Mouse (Mus musculus): ENCODE data around the gene E130114P18Rik. TPM values are rescaled to one million over a fixed set of nuclear protein-coding genes. Genes with fewer than 3 reads are reported as not detected.

Gene E130114P18Rik
- polyA plus RNA-seq, 1 experiment from 2014 or later, result 1.6 TPM

DNA sequence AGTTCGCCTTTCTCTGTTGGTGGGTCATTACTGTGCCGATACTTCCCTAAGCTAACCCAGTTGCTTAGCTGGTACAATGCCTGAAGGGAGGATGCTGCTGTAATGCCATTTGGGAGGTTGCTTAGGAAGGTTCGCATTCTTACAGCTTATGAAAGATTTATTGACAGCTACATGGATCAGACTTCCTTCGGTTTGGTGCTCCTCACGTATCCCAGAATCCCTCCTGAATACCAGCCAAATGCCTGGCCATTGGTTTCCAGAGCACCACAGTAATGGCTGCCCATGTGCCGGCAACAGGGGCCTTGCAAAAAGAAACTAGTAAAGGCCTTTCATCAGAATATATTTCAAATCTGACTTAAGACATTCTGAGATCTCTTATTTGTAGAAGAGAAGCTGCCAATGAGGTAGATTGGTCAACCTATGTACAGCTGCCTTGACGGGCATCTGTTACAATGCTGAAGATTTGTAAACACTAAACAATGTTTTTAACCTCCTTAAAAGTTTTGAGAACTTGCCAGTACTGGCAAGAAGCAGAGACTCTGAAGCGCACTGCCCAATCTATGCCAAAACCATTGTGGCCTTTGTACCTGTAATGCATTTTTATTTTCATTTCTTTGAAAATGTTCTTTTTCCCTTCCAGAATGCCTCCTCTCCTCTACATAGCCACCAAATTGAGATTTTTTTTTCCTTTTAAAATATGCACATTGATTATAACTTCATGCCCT lies 7.8 kb upstream of the E130114P18Rik start:
- Histone ChIP-seq H3K9ac (ENCODE audit: low read depth, low read length) (no peak overlapping the region), H3K36me3 (ENCODE audit: control insufficient read depth, insufficient read depth) (peaks cover 15% of the 10 kb centered on the region), H3K27ac (ENCODE audit: low read depth, low read length) (no peak overlapping the region), H3K4me1 (replicated peaks; ENCODE audit: control insufficient read depth, insufficient read depth, low read length) (no peaks in the 10 kb centered on the region), H3K4me3 (ENCODE audit: low read depth, low read length) (no peak overlapping the region), H3K9me3 (ENCODE audit: control insufficient read depth) (no peaks in the 10 kb centered on the region), H3K27me3 (replicated peaks; ENCODE audit: control insufficient read depth, insufficient read depth, low read length) (no peaks in the 10 kb centered on the region; the same call in 1 of the 2 replicates), H3K4me2 (replicated peaks; ENCODE audit: low read depth) (no peak overlapping the region)
- no peak for ATAC-seq
- 91% methylated on average over 8 of the region's 8 CpGs for WGBS
- TF ChIP-seq CTCF (IDR thresholded peaks at IDR 0.05; ENCODE audit: low read depth), result no peak

DNA sequence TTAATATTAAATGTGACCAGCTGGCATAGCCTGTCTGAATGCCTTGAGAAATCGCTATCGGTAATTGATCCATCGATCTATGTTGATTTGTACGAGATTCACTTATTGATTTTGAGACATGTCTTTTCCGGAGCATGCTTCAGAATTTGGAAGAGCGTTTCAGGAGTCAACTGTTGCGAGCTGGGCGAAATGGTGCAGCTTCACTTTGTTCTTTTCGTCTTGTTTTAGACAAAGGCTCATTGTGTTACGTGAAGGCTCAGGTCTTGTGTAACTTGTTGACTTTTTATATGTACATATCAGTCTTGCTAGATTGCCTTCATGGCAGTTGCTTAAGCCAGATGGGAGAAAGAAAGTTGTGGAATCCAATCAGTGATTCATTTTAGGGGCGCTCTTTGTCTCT lies 6.4 kb upstream of the E130114P18Rik start:
- no peaks in the 10 kb centered on the region for H3K9me3 ChIP-seq (ENCODE audit: control insufficient read depth)
- ATAC-seq, result no peak
- no peak overlapping the region for H3K27ac ChIP-seq (ENCODE audit: low read depth, low read length)
- WGBS, result 87% methylated on average over 11 of the region's 11 CpGs
- H3K27me3 ChIP-seq (replicated peaks; ENCODE audit: control insufficient read depth, insufficient read depth, low read length), result no peaks in the 10 kb centered on the region; the same call in 1 of the 2 replicates
- no peak overlapping the region for H3K9ac ChIP-seq (ENCODE audit: low read depth, low read length)
- no peak overlapping the region for H3K4me2 ChIP-seq (replicated peaks; ENCODE audit: low read depth)
- H3K4me3 ChIP-seq (ENCODE audit: low read depth, low read length), result no peak overlapping the region
- no peak for TF ChIP-seq CTCF (IDR thresholded peaks at IDR 0.05; ENCODE audit: low read depth)
- H3K36me3 ChIP-seq (ENCODE audit: control insufficient read depth, insufficient read depth), result peaks cover 15% of the 10 kb centered on the region
- no peaks in the 10 kb centered on the region for H3K4me1 ChIP-seq (replicated peaks; ENCODE audit: control insufficient read depth, insufficient read depth, low read length)

DNA sequence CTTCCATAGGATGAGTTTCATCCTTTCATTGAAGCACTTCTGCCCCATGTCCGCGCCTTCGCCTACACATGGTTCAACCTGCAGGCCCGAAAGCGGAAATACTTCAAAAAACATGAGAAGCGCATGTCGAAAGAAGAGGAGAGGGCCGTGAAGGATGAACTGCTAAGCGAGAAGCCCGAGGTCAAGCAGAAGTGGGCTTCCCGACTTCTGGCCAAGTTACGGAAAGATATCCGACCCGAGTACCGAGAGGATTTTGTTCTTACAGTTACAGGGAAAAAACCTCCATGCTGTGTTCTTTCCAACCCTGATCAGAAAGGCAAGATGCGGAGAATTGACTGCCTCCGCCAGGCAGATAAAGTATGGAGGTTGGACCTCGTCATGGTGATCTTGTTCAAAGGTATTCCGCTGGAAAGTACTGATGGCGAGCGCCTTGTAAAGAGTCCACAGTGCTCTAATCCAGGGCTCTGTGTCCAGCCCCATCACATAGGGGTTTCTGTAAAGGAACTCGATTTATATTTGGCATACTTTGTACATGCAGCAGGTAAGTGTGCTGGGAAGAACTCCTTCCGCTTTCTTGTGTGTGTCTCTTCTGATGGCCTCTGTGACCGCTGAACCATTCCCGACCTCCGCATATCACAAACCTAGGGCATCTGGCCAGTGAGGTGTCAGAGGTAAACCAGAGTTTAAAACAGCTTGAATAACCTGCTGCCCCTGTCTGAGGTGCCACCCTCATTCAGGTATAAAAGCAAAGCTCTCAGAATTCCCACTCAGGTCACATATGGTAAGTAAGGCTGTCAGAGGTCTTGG lies 5.4 kb upstream of the E130114P18Rik start:
- no peak for TF ChIP-seq CTCF (IDR thresholded peaks at IDR 0.05; ENCODE audit: low read depth)
- Histone ChIP-seq H3K9ac (ENCODE audit: low read depth, low read length) (no peak overlapping the region), H3K36me3 (ENCODE audit: control insufficient read depth, insufficient read depth) (peaks cover 15% of the 10 kb centered on the region), H3K4me3 (ENCODE audit: low read depth, low read length) (no peak overlapping the region), H3K27me3 (replicated peaks; ENCODE audit: control insufficient read depth, insufficient read depth, low read length) (no peaks in the 10 kb centered on the region; the same call in 1 of the 2 replicates), H3K4me2 (replicated peaks; ENCODE audit: low read depth) (no peak overlapping the region), H3K27ac (ENCODE audit: low read depth, low read length) (no peak overlapping the region), H3K4me1 (replicated peaks; ENCODE audit: control insufficient read depth, insufficient read depth, low read length) (no peaks in the 10 kb centered on the region), H3K9me3 (ENCODE audit: control insufficient read depth) (no peaks in the 10 kb centered on the region)
- ATAC-seq, result no peak
- WGBS, result 96% methylated on average over 26 of the region's 26 CpGs

DNA sequence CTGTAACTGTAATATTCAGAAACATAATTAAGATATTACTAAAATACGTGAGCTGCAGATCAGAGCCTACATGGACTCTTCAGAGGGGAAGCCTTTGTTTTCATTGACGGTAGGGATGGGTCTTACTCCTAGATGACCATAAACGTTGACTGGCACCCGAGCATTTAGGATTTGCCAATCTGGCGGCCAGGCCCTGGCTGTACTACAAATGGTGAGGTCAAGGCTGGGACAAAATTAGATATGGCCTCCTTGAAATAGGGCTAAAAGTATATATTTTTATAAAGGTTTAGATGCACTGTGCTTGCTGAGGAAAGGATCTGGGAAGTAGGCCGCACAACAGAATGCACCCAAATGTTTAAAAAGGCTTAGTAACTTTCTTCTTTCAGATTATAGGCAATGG lies 4.6 kb upstream of the E130114P18Rik start:
- no peaks in the 10 kb centered on the region for H3K9me3 ChIP-seq (ENCODE audit: control insufficient read depth)
- no peaks in the 10 kb centered on the region; the same call in 1 of the 2 replicates for H3K27me3 ChIP-seq (replicated peaks; ENCODE audit: control insufficient read depth, insufficient read depth, low read length)
- H3K4me2 ChIP-seq (replicated peaks; ENCODE audit: low read depth), result no peak overlapping the region
- no peaks in the 10 kb centered on the region for H3K4me1 ChIP-seq (replicated peaks; ENCODE audit: control insufficient read depth, insufficient read depth, low read length)
- no peak overlapping the region for H3K27ac ChIP-seq (ENCODE audit: low read depth, low read length)
- no peak for ATAC-seq
- TF ChIP-seq CTCF (IDR thresholded peaks at IDR 0.05; ENCODE audit: low read depth), result no peak
- H3K36me3 ChIP-seq (ENCODE audit: control insufficient read depth, insufficient read depth), result peaks cover 15% of the 10 kb centered on the region
- 95% methylated on average over 6 of the region's 6 CpGs for WGBS
- no peak overlapping the region for H3K9ac ChIP-seq (ENCODE audit: low read depth, low read length)
- no peak overlapping the region for H3K4me3 ChIP-seq (ENCODE audit: low read depth, low read length)

DNA sequence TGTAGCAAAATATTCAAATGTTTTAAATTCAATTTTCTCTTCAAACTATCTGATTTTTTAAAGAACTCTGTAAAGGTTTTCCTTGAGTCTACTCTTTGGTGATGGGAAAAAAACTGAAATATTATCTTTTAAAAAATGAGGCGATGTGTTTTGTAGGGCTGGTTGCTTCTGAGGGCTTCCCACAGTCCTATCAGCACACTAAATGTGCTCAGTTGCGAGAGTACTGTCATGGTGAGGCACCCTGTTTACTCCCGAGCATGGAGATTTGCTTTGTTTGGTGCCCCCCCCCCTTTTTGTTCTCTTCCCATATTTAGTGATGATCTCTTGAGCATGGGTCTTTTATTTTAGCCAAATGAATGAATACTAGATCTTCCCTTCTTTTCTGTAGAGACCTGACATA lies 4.2 kb upstream of the E130114P18Rik start:
- Histone ChIP-seq H3K9ac (ENCODE audit: low read depth, low read length) (no peak overlapping the region), H3K4me3 (ENCODE audit: low read depth, low read length) (no peak overlapping the region), H3K36me3 (ENCODE audit: control insufficient read depth, insufficient read depth) (peaks cover 15% of the 10 kb centered on the region), H3K9me3 (ENCODE audit: control insufficient read depth) (no peaks in the 10 kb centered on the region), H3K27ac (ENCODE audit: low read depth, low read length) (no peak overlapping the region), H3K4me1 (replicated peaks; ENCODE audit: control insufficient read depth, insufficient read depth, low read length) (no peaks in the 10 kb centered on the region), H3K4me2 (replicated peaks; ENCODE audit: low read depth) (no peak overlapping the region), H3K27me3 (replicated peaks; ENCODE audit: control insufficient read depth, insufficient read depth, low read length) (no peaks in the 10 kb centered on the region; the same call in 1 of the 2 replicates)
- no peak for ATAC-seq
- no peak for TF ChIP-seq CTCF (IDR thresholded peaks at IDR 0.05; ENCODE audit: low read depth)
- WGBS, result 88% methylated on average over 3 of the region's 3 CpGs

DNA sequence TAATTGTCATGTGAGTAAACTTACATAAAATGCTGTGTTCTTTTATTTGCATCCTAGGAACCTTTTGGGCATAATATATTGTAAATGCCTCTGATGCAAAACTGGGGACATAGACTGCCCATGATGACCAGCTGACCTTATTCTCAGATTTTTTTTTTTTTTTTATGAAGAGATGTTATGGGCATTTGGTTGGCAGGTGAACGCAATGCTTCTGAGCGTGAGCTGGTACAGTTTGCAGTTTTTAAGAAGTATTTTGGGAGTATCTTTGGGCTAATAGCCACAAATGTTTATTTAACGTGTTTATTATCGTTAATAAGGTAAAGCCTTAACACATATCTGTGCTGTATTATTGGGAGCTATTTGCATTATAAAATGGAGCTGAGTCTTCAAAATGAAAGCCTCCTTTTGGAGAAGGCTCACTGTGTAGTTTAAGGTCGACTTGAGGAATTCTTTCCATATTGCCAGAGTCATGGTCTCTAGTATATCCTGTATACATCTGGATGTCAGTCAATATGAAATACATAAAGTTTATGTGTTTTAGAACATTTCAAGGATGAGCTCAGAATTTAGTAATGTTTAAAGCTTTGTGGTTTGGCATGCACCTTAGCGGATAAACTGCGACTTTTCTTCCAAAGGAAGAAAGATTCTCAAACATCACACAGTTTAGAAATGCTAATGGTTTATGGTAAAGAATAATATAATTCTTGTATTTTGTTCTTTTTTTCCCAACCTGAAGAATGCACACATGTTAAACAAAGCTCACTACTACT lies 3.0 kb upstream of the E130114P18Rik start:
- Histone ChIP-seq H3K4me2 (replicated peaks; ENCODE audit: low read depth) (no peak overlapping the region; the same call in 1 of the 2 replicates), H3K27ac (ENCODE audit: low read depth, low read length) (no peak overlapping the region), H3K4me1 (replicated peaks; ENCODE audit: control insufficient read depth, insufficient read depth, low read length) (no peaks in the 10 kb centered on the region), H3K4me3 (ENCODE audit: low read depth, low read length) (no peak overlapping the region), H3K27me3 (replicated peaks; ENCODE audit: control insufficient read depth, insufficient read depth, low read length) (no peaks in the 10 kb centered on the region; the same call in 1 of the 2 replicates), H3K36me3 (ENCODE audit: control insufficient read depth, insufficient read depth) (peaks cover 15% of the 10 kb centered on the region), H3K9ac (ENCODE audit: low read depth, low read length) (no peak overlapping the region), H3K9me3 (ENCODE audit: control insufficient read depth) (no peaks in the 10 kb centered on the region)
- ATAC-seq, result no peak
- WGBS, result 72% methylated on average over 7 of the region's 7 CpGs
- TF ChIP-seq CTCF (IDR thresholded peaks at IDR 0.05; ENCODE audit: low read depth), result no peak
